ENCODE assay signal across 19 mouse cellular contexts in the genomic region with DNA sequence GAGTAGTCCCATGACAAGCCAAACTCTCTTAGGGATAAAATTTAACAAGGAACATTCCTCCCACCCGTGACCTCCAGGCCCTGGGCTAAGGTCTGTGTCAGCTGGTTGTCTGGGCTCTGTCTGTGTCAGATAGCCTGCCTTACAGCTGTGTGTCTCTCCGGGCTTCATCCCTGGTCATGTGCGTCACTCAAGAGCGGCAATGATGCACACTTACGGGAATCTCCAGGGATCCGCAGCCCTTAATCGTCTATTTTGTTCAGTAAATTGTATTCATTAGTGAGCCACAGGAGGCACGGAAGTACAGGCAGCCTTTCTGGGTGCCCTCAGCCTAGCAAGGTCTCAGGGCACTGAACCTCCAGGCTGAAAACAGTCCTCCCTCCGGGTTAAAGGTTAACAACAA. TPM values are rescaled to one million over a fixed set of nuclear protein-coding genes. Genes with fewer than 3 reads are reported as not detected.
A peak's percentile ranks its signal among the peaks of the same experiment; 100 is the strongest.
DNase-seq lines count a peak whose midpoint lies in the region; ATAC-seq and TF ChIP-seq lines count a peak whose summit lies in the region.
"Had no signal": no experiment of that assay in that cellular context is flagged by ENCODE, and none has a peak within 500 bp of the region (broad histone marks: within the 10 kb centered on the region; RNA-seq: fewer than 3 reads in every experiment).

No protein-coding gene starts in this region.

- no peaks in the 10 kb centered on the region for H3K9me3 ChIP-seq in hindbrain, embryonic 10.5 days
- no peaks in the 10 kb centered on the region for H3K9me3 ChIP-seq in hindbrain, embryonic 14.5 days (ENCODE audit: control insufficient read depth, low read length)

- no peak overlapping the region for H3K9ac ChIP-seq in hindbrain, embryonic 14.5 days
- H3K9ac ChIP-seq: liver, embryonic 14.5 days had no signal

- no peak for TF ChIP-seq CTCF in brain, embryonic 14.5 days (IDR thresholded peaks at IDR 0.05; ENCODE audit: borderline replicate concordance, extremely low read depth, insufficient read depth, insufficient read length)

- peak; percentile 22 for DNase-seq in hindbrain, embryonic 10.5 days (ENCODE audit: low spot score)
- no peak for DNase-seq in hindbrain, embryonic 14.5 days (ENCODE audit: low spot score)
- DNase-seq in MN1 (ENCODE audit: low spot score): peak; percentile 72
- peak; percentile 42 for DNase-seq in brain, embryonic 14.5 days (ENCODE audit: low read depth)
- DNase-seq in kidney, adult 8-10 months: peak; percentile 53 to 55
- DNase-seq in frontal cortex, postnatal 14 days (ENCODE audit: low spot score in 2 of 2): no peak
- no peak for DNase-seq in thymus, postnatal 14 days
- DNase-seq: cerebellum, adult 11 months; gastrocnemius, postnatal 25 days; layer of hippocampus, adult 9-11 months; left cerebral cortex, postnatal 4 days; lung, postnatal 36 days; right cerebral cortex, postnatal 25 days; thymus, adult 18-20 months had no signal

- ATAC-seq in hindbrain, embryonic 14.5 days (ENCODE audit: low FRiP score): no peak
- no peak for ATAC-seq in erythroblast, adult 5-6 weeks (replicated peaks; ENCODE audit: low FRiP score, poor library complexity, severe bottlenecking)
- ATAC-seq: forebrain, embryonic 14.5 days; inflammation-experienced regulatory T-cells, adult 6 months; midbrain, embryonic 16.5 days had no signal

- WGBS in hindbrain, embryonic 10.5 days: 53% methylated on average over 9 of the region's 9 CpGs
- WGBS in hindbrain, embryonic 14.5 days: 41% methylated on average over 9 of the region's 9 CpGs

- H3K4me2 ChIP-seq in hindbrain, embryonic 14.5 days (replicated peaks): no peak overlapping the region

- no peak overlapping the region for H3K27ac ChIP-seq in hindbrain, embryonic 10.5 days
- H3K27ac ChIP-seq in hindbrain, embryonic 14.5 days: no peak overlapping the region
- H3K27ac ChIP-seq: liver, embryonic 14.5 days had no signal

- no peak overlapping the region for H3K4me3 ChIP-seq in hindbrain, embryonic 10.5 days
- no peak overlapping the region for H3K4me3 ChIP-seq in hindbrain, embryonic 14.5 days (replicated peaks; ENCODE audit: low read length)

- TF ChIP-seq POLR2A in brain, embryonic 14.5 days (IDR thresholded peaks at IDR 0.05; ENCODE audit: borderline replicate concordance, extremely low read depth, insufficient read depth, insufficient read length, poor library complexity, severe bottlenecking): no peak

- H3K36me3 ChIP-seq in hindbrain, embryonic 10.5 days: no peaks in the 10 kb centered on the region
- H3K36me3 ChIP-seq in hindbrain, embryonic 14.5 days (replicated peaks; ENCODE audit: control insufficient read depth, insufficient read depth): no peaks in the 10 kb centered on the region

- peaks cover 17% of the 10 kb centered on the region for H3K4me1 ChIP-seq in hindbrain, embryonic 10.5 days (replicated peaks)
- H3K4me1 ChIP-seq in hindbrain, embryonic 14.5 days (replicated peaks; ENCODE audit: control insufficient read depth, insufficient read depth, low read length): peaks cover 17% of the 10 kb centered on the region; the same call in 1 of the 2 replicates

- H3K27me3 ChIP-seq in hindbrain, embryonic 10.5 days (ENCODE audit: insufficient read depth, poor library complexity, severe bottlenecking): no peaks in the 10 kb centered on the region; the same call in 1 of the 2 replicates
- no peaks in the 10 kb centered on the region for H3K27me3 ChIP-seq in hindbrain, embryonic 14.5 days (ENCODE audit: control insufficient read depth, insufficient read depth, low read length)

RNA-seq across cellular contexts. Expression of gene Tmem108, which starts 10.1 kb away (rescaled TPM):
- polyA plus RNA-seq in hindbrain, embryonic 10.5 days (2016; fragmentation: Nextera tagmentation; extraction: Ambion mirVana): 14.3 and 20.1 TPM in 2 replicates
- 29.9 and 34.2 TPM in 2 replicates for polyA plus RNA-seq in hindbrain, embryonic 14.5 days (2014; fragmentation: Nextera tagmentation; extraction: Ambion mirVana)
- 28.2 and 34.8 TPM in 2 replicates for polyA plus RNA-seq in brain, embryonic 14.5 days (2012; rRNA removed)
- not detected in 2 replicates for total RNA-seq in erythroblast, adult 5-6 weeks (2015; ENCODE audit: low replicate concordance)
- not detected in 2 replicates for total RNA-seq in erythroblast, adult 5-6 weeks (2017; ENCODE audit: low replicate concordance)
- total RNA-seq: gastrocnemius, postnatal 25 days had no signal

Comparison
In these comparisons a context has a peak if more than half of its experiments do, and no peak if none do; other contexts are left out.
1. DNase-seq: peak in hindbrain, embryonic 10.5 days (single experiment), MN1 (single experiment), brain, embryonic 14.5 days (single experiment) and kidney, adult 8-10 months (2 of 2); none in hindbrain, embryonic 14.5 days (single experiment), frontal cortex, postnatal 14 days (0 of 2) and thymus, postnatal 14 days (single experiment).